Mouse (Mus musculus) ES-Bruce4 (cell line): Measurements from ENCODE around the gene Hist1h4f. TPM values are rescaled to one million over a fixed set of nuclear protein-coding genes. Genes with fewer than 3 reads are reported as not detected.

ENCODE experiments used
- H3K27ac ChIP-seq: 2 replicates; pipeline ENCODE4 v1.5.1; 2012; ENCODE audit warnings: low read length, inconsistent platforms; ENCODE audit not compliant: insufficient read depth
- H3K27me3 ChIP-seq: 2 replicates; pipeline ENCODE4 v1.6.1; 2012; ENCODE audit warnings: mild to moderate bottlenecking, low read length, inconsistent platforms; ENCODE audit not compliant: control insufficient read depth, poor library complexity, insufficient read depth, severe bottlenecking
- H3K36me3 ChIP-seq: 2 replicates; pipeline ENCODE4 v1.6.1; 2012; ENCODE audit warnings: inconsistent platforms, mild to moderate bottlenecking, low read length, moderate library complexity; ENCODE audit not compliant: control insufficient read depth, poor library complexity, insufficient read depth, severe bottlenecking
- H3K4me1 ChIP-seq: one replicate; pipeline ENCODE4 v1.8.1; 2011; ENCODE audit warnings: low read length; ENCODE audit not compliant: control insufficient read depth, insufficient read depth
- H3K4me3 ChIP-seq: 2 replicates; pipeline ENCODE4 v1.5.1; 2011; ENCODE audit warnings: low read depth, mild to moderate bottlenecking, low read length
- H3K9ac ChIP-seq: 2 replicates; pipeline ENCODE4 v1.6.1; 2012; ENCODE audit warnings: low read depth, mild to moderate bottlenecking, inconsistent platforms; ENCODE audit not compliant: poor library complexity, severe bottlenecking
- H3K9me3 ChIP-seq: replicated peaks from 2 replicates; pipeline ENCODE4 v1.6.1; 2012; ENCODE audit warnings: mild to moderate bottlenecking, low read length, inconsistent platforms; ENCODE audit not compliant: control insufficient read depth, poor library complexity, insufficient read depth, severe bottlenecking
- CTCF ChIP-seq: IDR thresholded peaks from one replicate; pipeline ENCODE4 v1.8.1; 2011; ENCODE audit warnings: low read depth, low read length
- EP300 ChIP-seq: IDR thresholded peaks from 2 replicates; pipeline ENCODE4 v1.6.1; 2011; ENCODE audit warnings: low read depth, low read length; ENCODE audit not compliant: insufficient read depth
- POLR2A ChIP-seq: IDR thresholded peaks from one replicate; pipeline ENCODE4 v1.8.1; 2011; ENCODE audit warnings: low read length; ENCODE audit not compliant: insufficient read depth
- polyA plus RNA-seq: library from polyadenylated mRNA; stranded (reverse); fragments of >200 nt; gene quantifications from 2 replicates; pipeline ENCODE4 v1.2.4, GENCODE M21; 2011; ENCODE audit warnings: low read depth; ENCODE audit not compliant: missing spikeins, insufficient read depth, insufficient read length

The Hist1h4f gene
- polyA plus RNA-seq, 1 experiment: 24.1 TPM

GRCm38 (mm10) chr13:23518885-23519284 lies 32.6 kb downstream of the Hist1h4f start:
- H3K4me1 ChIP-seq: no peaks in the 10 kb centered on the region
- peak overlapping the region; percentile 34 for H3K4me3 ChIP-seq
- TF ChIP-seq CTCF: no peak
- TF ChIP-seq EP300: no peak
- TF ChIP-seq POLR2A: no peak
- peak overlapping the region; percentile 78 for H3K27ac ChIP-seq
- H3K36me3 ChIP-seq: no peaks in the 10 kb centered on the region
- no peaks in the 10 kb centered on the region for H3K9me3 ChIP-seq
- peak overlapping the region; percentile 96 for H3K9ac ChIP-seq
- H3K27me3 ChIP-seq: no peaks in the 10 kb centered on the region

GRCm38 (mm10) chr13:23518295-23518603 lies 33.2 kb downstream of the Hist1h4f start:
- no peak for TF ChIP-seq POLR2A
- TF ChIP-seq EP300: no peak
- TF ChIP-seq CTCF: no peak
- Histone ChIP-seq H3K36me3 (no peaks in the 10 kb centered on the region), H3K27ac (peak overlapping the region; percentile 97), H3K27me3 (no peaks in the 10 kb centered on the region), H3K4me3 (peak overlapping the region; percentile 67), H3K4me1 (peaks cover 4% of the 10 kb centered on the region), H3K9ac (peak overlapping the region; percentile 96), H3K9me3 (no peaks in the 10 kb centered on the region)

GRCm38 (mm10) chr13:23517603-23518294 lies 33.7 kb downstream of the Hist1h4f start:
- TF ChIP-seq EP300 (0 out of 2 replicates have a peak, but pooled peaks have one; percentile 34), CTCF (no peak)
- Histone ChIP-seq H3K27ac (peak overlapping the region; percentile 97), H3K27me3 (no peaks in the 10 kb centered on the region), H3K9me3 (no peaks in the 10 kb centered on the region), H3K9ac (peak overlapping the region; percentile 96), H3K4me1 (peaks cover 6% of the 10 kb centered on the region), H3K4me3 (peak overlapping the region; percentile 99), H3K36me3 (no peaks in the 10 kb centered on the region)

- peak overlapping the region; percentile 99 for H3K4me3 ChIP-seq
- peak overlapping the region; percentile 44; the same call in 1 of the 2 replicates for H3K9ac ChIP-seq
- TF ChIP-seq POLR2A (no peak), CTCF (no peak), EP300 (0 out of 2 replicates have a peak, but pooled peaks have one; percentile 19)
- H3K27ac ChIP-seq: peak overlapping the region; percentile 86
- H3K4me1 ChIP-seq: peaks cover 8% of the 10 kb centered on the region
- H3K9me3 ChIP-seq: no peaks in the 10 kb centered on the region
- H3K27me3 ChIP-seq: no peaks in the 10 kb centered on the region
- no peaks in the 10 kb centered on the region for H3K36me3 ChIP-seq
Measured at GRCm38 (mm10) chr13:23516822-23517602, 34.4 kb downstream of the Hist1h4f start.

- H3K27ac ChIP-seq: peak overlapping the region; percentile 65
Measured at GRCm38 (mm10) chr13:23515826-23516620, 35.4 kb downstream of the Hist1h4f start.

More at GRCm38 (mm10) chr13:23515826-23516620, 35.4 kb downstream of the Hist1h4f start:
- Histone ChIP-seq H3K9me3 (no peaks in the 10 kb centered on the region), H3K4me1 (peaks cover 9% of the 10 kb centered on the region), H3K27me3 (no peaks in the 10 kb centered on the region), H3K4me3 (peak overlapping the region; percentile 62), H3K9ac (peak overlapping the region; percentile 44), H3K36me3 (no peaks in the 10 kb centered on the region)
- TF ChIP-seq CTCF (no peak), EP300 (no peak), POLR2A (no peak)
